Mouse (Mus musculus) thymus, postnatal 25 days (tissue): ENCODE measurements around the gene C1qc.
A peak's percentile ranks its signal among the peaks of the same experiment; 100 is the strongest.

Source experiments
- DNase-seq: peaks from one replicate; pipeline ENCODE4 v3.0.0; 2022

Gene C1qc

GRCm38 (mm10) chr4:136842802-136843201 lies 50.1 kb downstream of the C1qc start:
- DNase-seq, result no peak

- no peak for DNase-seq
Measured at GRCm38 (mm10) chr4:136842033-136842432, 50.8 kb downstream of the C1qc start.

GRCm38 (mm10) chr4:136841056-136841455 lies 51.8 kb downstream of the C1qc start:
- DNase-seq, result peak; percentile 86
